Mouse (Mus musculus) Patski (cell line): ENCODE measurements at regions not wholly inside any gene's neighbourhood (a gene's known extent, or its start where the extent isn't known, plus 50 kb on each side); places are given as distances from the start of the nearest gene placed in this dataset.

ENCODE experiments used
- ATAC-seq: fragments of 100-300 bp; one replicate; pipeline ENCODE4 v1.8.0; 2021
- CTCF ChIA-PET: fragments of 350-600 bp; sonication (Branson Sonifier 250); formaldehyde crosslinking; loops from one replicate; lab custom pipeline; 2022; ENCODE audit warnings: inconsistent platforms; lab: Charles Lee
- POLR2A ChIA-PET: fragments of 350-600 bp; sonication (Branson Sonifier 250); formaldehyde crosslinking; loops from one replicate; lab custom pipeline; 2022; ENCODE audit warnings: antibody characterized with exemption, inconsistent platforms; lab: Charles Lee
- DNase-seq: peaks from one replicate; pipeline ENCODE4 v3.0.0-alpha.2; 2011; ENCODE audit warnings: low read depth, low spot score
- H3K27me3 ChIP-seq: fragments of 371-371 bp; one replicate; pipeline ENCODE4 v1.5.1; 2021
- CTCF ChIP-seq: fragments of 100-300 bp; IDR thresholded peaks from one replicate; pipeline ENCODE4 v1.5.1; 2021
- in situ Hi-C: fragments of 300-500 bp; cut with MboI; formaldehyde crosslinking; loops from 3 replicates; pipeline ENCODE4 v1.11.1; 2018; ENCODE audit warnings: low pct_unique_long_range_greater_than_20kb, mixed read lengths

- H3K27me3 ChIP-seq, result peaks cover 16% of the 10 kb centered on the region
- no peak for TF ChIP-seq CTCF
- no peak for ATAC-seq
- ChIA-PET CTCF (no interaction called here), POLR2A (no interaction called here)
- DNase-seq, result no peak
- in situ Hi-C loops, result no loop called here
These were observed 222.0 kb upstream of the Cobl start for GRCm38 (mm10) chr11:12686717-12687116.

GRCm38 (mm10) chr11:12661824-12662443 is 197.2 kb upstream of the Cobl start:
- ATAC-seq, result no peak
- ChIA-PET CTCF (no interaction called here), POLR2A (no interaction called here)
- in situ Hi-C loops, result no loop called here
- TF ChIP-seq CTCF, result no peak
- H3K27me3 ChIP-seq, result peaks cover 35% of the 10 kb centered on the region
- DNase-seq, result no peak

- ATAC-seq (no peak), DNase-seq (no peak)
- no peak for TF ChIP-seq CTCF
- CTCF ChIA-PET, result no interaction called here
- H3K27me3 ChIP-seq, result peaks cover 31% of the 10 kb centered on the region
- POLR2A ChIA-PET, result no interaction called here
- in situ Hi-C loops, result no loop called here
These were observed 194.1 kb upstream of the Cobl start for GRCm38 (mm10) chr11:12658847-12659246.

GRCm38 (mm10) chr11:12656450-12656849 is 191.7 kb upstream of the Cobl start:
- ATAC-seq, result no peak

More at GRCm38 (mm10) chr11:12656450-12656849, 191.7 kb upstream of the Cobl start:
- DNase-seq, result no peak
- H3K27me3 ChIP-seq, result peaks cover 33% of the 10 kb centered on the region
- no peak for TF ChIP-seq CTCF
- POLR2A ChIA-PET, result no interaction called here
- CTCF ChIA-PET, result no interaction called here
- in situ Hi-C loops, result no loop called here
